15 mouse cellular contexts compared by ENCODE assay signal in genomic region chr12:72053851-72054250, GRCm38 (mm10). TPM values are rescaled to one million over a fixed set of nuclear protein-coding genes. Genes with fewer than 3 reads are reported as not detected.
"Had no signal": no experiment of that assay in that cellular context is flagged by ENCODE, and none has a peak within 500 bp of the region (broad histone marks: within the 10 kb centered on the region; RNA-seq: fewer than 3 reads in every experiment).

No protein-coding gene starts in this region.

- H3K9ac ChIP-seq: liver, embryonic 12.5 days; liver, embryonic 14.5 days; lung, embryonic 14.5 days; midbrain, embryonic 13.5 days; midbrain, embryonic 15.5 days; neural tube, embryonic 12.5 days had no signal

- H3K9me3 ChIP-seq: liver, embryonic 12.5 days had no signal

- H3K27me3 ChIP-seq: liver, embryonic 12.5 days; midbrain, embryonic 13.5 days; midbrain, embryonic 15.5 days; neural tube, embryonic 12.5 days had no signal

- H3K36me3 ChIP-seq: liver, embryonic 12.5 days; midbrain, embryonic 13.5 days; midbrain, embryonic 15.5 days; neural tube, embryonic 12.5 days had no signal

- DNase-seq: right cerebral cortex, postnatal 14 days; right cerebral cortex, postnatal 4 days; spleen, adult 18-20 months; thymus, adult 18-20 months; thymus, postnatal 36 days had no signal

- H3K27ac ChIP-seq: liver, embryonic 12.5 days; liver, embryonic 14.5 days; midbrain, embryonic 13.5 days; midbrain, embryonic 15.5 days; neural tube, embryonic 12.5 days had no signal

- ATAC-seq: liver, embryonic 12.5 days; midbrain, embryonic 13.5 days; midbrain, embryonic 15.5 days had no signal

- H3K4me1 ChIP-seq: liver, embryonic 12.5 days; midbrain, embryonic 13.5 days; midbrain, embryonic 15.5 days; neural tube, embryonic 12.5 days had no signal

- H3K4me2 ChIP-seq: liver, embryonic 12.5 days; lung, embryonic 14.5 days; midbrain, embryonic 11.5 days; midbrain, embryonic 13.5 days; midbrain, embryonic 15.5 days; neural tube, embryonic 12.5 days had no signal

- H3K4me3 ChIP-seq: liver, embryonic 12.5 days; midbrain, embryonic 13.5 days; midbrain, embryonic 15.5 days; myocyte; neural tube, embryonic 12.5 days had no signal

RNA-seq across cellular contexts. Expression of gene Gpr135, which starts 17.1 kb away (rescaled TPM):
- total RNA-seq: megakaryocyte-erythroid progenitor cell, adult 5-6 weeks had no signal

RNA-seq across cellular contexts. Expression of gene L3hypdh, which starts 31.4 kb away (rescaled TPM):
- total RNA-seq: megakaryocyte-erythroid progenitor cell, adult 5-6 weeks; neutrophil, adult 5-6 weeks had no signal
